Mouse (Mus musculus) heart, embryonic 10.5 days (tissue): ENCODE data around the gene Col23a1. TPM values are rescaled to one million over a fixed set of nuclear protein-coding genes. Genes with fewer than 3 reads are reported as not detected.

Experiments used
- DNase-seq: peaks from one replicate; pipeline ENCODE4 v3.0.0-alpha.2; 2017; ENCODE audit warnings: low spot score
- H3K27ac ChIP-seq: fragments of 300-500 bp; sonication (generic); 2 replicates; pipeline ENCODE4 v1.5.1; 2016; ENCODE audit warnings: mild to moderate bottlenecking
- H3K27me3 ChIP-seq: fragments of 300-500 bp; sonication (generic); 2 replicates; pipeline ENCODE4 v1.6.1; 2016; ENCODE audit warnings: mild to moderate bottlenecking; ENCODE audit not compliant: poor library complexity, insufficient read depth, severe bottlenecking
- H3K36me3 ChIP-seq: fragments of 300-500 bp; sonication (generic); 2 replicates; pipeline ENCODE4 v1.6.1; 2016; ENCODE audit warnings: mild to moderate bottlenecking, moderate library complexity
- H3K4me1 ChIP-seq: fragments of 300-500 bp; sonication (generic); 2 replicates; pipeline ENCODE4 v1.6.1; 2016; ENCODE audit warnings: mild to moderate bottlenecking
- H3K4me3 ChIP-seq: fragments of 300-500 bp; sonication (generic); 2 replicates; pipeline ENCODE4 v1.5.1; 2016; ENCODE audit warnings: mild to moderate bottlenecking, moderate library complexity
- H3K9me3 ChIP-seq: fragments of 300-500 bp; sonication (generic); 2 replicates; pipeline ENCODE4 v1.6.1; 2016; ENCODE audit warnings: mild to moderate bottlenecking, moderate library complexity
- WGBS: fragments of 180-500 bp; shearing (Covaris S2); methylation state at CpG from one replicate; pipeline ENCODE4 v1.1.7; 2016; 5-methylcytosine and 5-hydroxymethylcytosine counted together
- polyA plus RNA-seq: library from polyadenylated mRNA; unstranded; fragments of >200 nt; fragmentation: Nextera tagmentation; extraction: Ambion mirVana; gene quantifications from 2 replicates; pipeline ENCODE4 v1.2.1, GENCODE M21; 2016

Col23a1 gene
- polyA plus RNA-seq, 1 experiment from 2014 or later, result 10.2 TPM

DNA sequence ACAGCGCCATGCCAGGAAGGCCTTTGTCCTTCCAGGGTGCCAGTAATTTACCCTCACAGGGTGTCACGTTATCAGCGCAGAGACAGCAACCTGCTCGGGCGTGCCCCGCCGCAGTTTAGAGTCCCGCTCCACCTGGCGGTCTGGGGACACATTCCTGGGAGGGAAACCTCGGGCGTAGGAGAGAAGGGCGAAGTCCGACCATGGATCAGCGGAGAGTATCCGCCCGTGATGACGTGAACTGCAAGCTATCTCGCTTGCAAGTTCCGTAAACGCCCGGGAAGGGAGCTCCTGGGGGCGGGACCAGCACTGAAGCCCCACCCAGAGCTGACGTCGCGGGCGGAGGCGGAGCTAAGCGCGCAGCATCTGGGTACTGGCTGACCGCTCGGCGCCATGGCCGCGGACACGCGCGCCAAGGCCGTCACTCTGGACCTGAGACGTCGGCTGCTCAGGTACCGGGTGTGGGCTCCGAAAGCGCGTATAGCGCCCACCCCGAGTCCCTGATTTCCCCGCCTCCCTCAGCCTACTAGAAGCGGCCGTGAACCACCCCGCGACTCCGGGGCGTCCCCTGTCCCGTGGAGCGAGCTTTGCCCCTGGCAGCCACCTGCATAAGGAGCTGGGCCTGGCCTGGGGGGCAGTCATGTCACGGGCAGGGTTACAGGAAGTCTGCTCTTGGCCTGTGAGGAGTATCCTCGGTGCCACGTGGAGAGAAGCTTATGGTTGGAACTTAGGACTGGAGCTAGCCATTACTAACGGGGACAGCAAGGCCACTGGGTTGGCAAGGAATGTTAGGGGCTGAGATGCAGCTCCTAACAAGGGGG, 294.9 kb downstream of the Col23a1 start, which contains the start of gene Phykpl:
TSS of gene Phykpl (plus strand) at position 327 of the 818 bp plus-strand sequence.
- Histone ChIP-seq H3K9me3 (no peaks in the 10 kb centered on the region), H3K27me3 (no peaks in the 10 kb centered on the region), H3K4me1 (peaks cover 35% of the 10 kb centered on the region), H3K36me3 (peaks cover 40% of the 10 kb centered on the region), H3K4me3 (peak within 1 kb of the TSS; percentile 68), H3K27ac (peak within 1 kb of the TSS; percentile 92)
- peak; percentile 99 for DNase-seq
- under 1% methylated on average over 59 of the region's 59 CpGs for WGBS

DNA sequence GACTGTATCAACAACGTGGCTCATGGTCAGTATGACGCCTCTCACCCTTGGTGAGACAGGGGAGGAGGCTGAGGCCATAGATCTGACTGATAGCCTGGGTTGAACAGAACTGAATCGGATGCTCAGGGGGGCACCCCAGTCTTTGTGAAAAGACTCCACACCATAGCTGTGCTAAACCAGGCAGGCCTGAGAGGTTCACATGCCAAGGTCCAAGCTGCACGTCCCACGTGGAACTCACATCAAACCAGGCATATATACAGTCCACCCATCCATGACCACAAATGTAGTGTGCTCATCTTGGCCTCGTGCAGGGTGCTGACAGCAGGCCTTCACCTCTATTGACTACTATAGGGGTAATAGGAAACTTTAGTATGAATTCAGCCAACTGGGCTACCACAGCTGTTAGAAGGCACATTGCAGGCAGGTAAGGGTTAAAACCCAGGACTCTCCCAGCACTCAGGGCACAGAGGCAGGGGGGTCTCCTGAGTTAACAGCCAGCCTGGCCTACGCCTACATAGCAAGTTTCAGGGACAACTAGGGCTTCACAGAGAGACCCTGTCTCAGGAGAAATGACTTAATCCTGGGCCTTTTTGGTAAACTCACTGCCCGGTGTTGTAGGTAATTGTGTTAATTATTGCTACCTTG, 296.0 kb downstream of the Col23a1 start:
- no peaks in the 10 kb centered on the region for H3K9me3 ChIP-seq
- no peaks in the 10 kb centered on the region for H3K27me3 ChIP-seq
- peaks cover 35% of the 10 kb centered on the region for H3K4me1 ChIP-seq
- H3K36me3 ChIP-seq, result peaks cover 51% of the 10 kb centered on the region
- no peak for DNase-seq
- peak overlapping the region; percentile 92 for H3K27ac ChIP-seq
- 67% methylated on average over 8 of the region's 8 CpGs for WGBS
- H3K4me3 ChIP-seq, result peak overlapping the region; percentile 68

DNA sequence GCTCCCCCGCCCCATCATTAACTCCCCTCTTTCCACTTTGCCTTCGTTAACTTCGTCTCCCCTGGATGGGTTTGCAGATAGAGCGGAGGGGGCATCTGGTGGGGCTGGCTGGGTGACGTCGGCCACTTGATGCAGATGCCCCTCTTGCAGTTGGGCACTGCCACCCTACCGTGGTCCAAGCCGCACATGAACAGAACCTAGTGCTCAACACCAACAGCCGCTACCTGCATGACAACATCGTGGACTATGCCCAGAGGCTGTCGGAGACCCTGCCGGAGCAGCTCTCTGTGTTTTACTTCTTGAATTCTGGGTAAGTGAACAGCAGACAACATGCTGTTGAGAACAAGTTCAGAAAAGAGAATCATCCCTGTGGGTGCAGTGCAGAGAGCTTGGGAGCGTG, 296.7 kb downstream of the Col23a1 start:
- DNase-seq, result no peak

GRCm38 (mm10) chr11:51587059-51587458, 297.3 kb downstream of the Col23a1 start:
- 87% methylated on average over 1 of the region's 1 CpGs for WGBS
- no peak for DNase-seq
- Histone ChIP-seq H3K4me1 (peaks cover 35% of the 10 kb centered on the region), H3K36me3 (peaks cover 64% of the 10 kb centered on the region), H3K4me3 (no peak overlapping the region), H3K27ac (no peak overlapping the region), H3K9me3 (no peaks in the 10 kb centered on the region), H3K27me3 (no peaks in the 10 kb centered on the region)

More for the DNA sequence above, 296.7 kb downstream of the Col23a1 start:
- Histone ChIP-seq H3K4me3 (no peak overlapping the region), H3K27ac (no peak overlapping the region), H3K4me1 (peaks cover 35% of the 10 kb centered on the region), H3K9me3 (no peaks in the 10 kb centered on the region), H3K27me3 (no peaks in the 10 kb centered on the region), H3K36me3 (peaks cover 58% of the 10 kb centered on the region)
- 93% methylated on average over 13 of the region's 13 CpGs for WGBS

DNA sequence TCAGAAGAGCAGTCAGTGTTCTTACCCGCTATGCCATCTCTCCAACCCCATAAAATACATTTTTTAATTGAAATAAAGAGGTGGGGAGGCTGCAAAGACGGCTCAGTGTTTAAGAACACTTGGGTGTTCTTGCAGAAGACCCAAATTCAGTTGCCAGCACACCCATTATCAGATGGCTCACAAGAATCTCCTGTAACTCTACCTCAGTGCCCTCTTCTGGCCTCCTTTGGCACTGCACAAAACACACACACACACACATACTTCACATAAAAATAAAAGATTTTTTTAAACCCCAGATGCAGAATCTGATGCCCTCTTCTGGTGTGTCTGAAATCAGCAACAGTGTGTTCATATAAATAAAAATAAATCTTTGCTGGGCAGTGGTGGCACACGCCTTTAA, 299.1 kb downstream of the Col23a1 start:
- Histone ChIP-seq H3K4me3 (no peak overlapping the region), H3K27me3 (no peaks in the 10 kb centered on the region), H3K4me1 (peaks cover 22% of the 10 kb centered on the region), H3K27ac (no peak overlapping the region), H3K36me3 (peaks cover 82% of the 10 kb centered on the region), H3K9me3 (no peaks in the 10 kb centered on the region)
- no peak for DNase-seq
- 99% methylated on average over 3 of the region's 3 CpGs for WGBS

DNA sequence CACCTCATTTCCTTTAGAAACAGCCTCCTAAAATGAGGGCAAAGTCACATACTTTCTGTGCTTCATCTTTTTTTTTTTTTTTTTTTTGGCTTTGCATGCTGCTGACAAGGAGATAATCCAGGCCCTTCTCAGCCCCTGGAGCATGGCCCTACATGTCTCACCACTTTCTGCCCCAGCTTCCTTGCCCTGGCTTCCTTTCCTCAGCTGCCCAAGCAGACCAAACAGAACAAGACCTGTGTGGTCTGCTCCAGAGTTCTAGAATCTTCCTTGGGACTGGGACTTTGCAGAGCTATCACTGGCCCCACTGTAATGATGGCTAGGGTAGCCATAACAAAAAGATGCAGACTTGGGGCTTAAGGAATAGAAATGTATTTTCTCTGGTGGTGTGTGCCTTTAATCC, 300.3 kb downstream of the Col23a1 start:
- Histone ChIP-seq H3K4me1 (peaks cover 15% of the 10 kb centered on the region), H3K27ac (no peak overlapping the region), H3K36me3 (peaks cover 93% of the 10 kb centered on the region), H3K9me3 (no peaks in the 10 kb centered on the region), H3K27me3 (no peaks in the 10 kb centered on the region), H3K4me3 (no peak overlapping the region)
- DNase-seq, result no peak

DNA sequence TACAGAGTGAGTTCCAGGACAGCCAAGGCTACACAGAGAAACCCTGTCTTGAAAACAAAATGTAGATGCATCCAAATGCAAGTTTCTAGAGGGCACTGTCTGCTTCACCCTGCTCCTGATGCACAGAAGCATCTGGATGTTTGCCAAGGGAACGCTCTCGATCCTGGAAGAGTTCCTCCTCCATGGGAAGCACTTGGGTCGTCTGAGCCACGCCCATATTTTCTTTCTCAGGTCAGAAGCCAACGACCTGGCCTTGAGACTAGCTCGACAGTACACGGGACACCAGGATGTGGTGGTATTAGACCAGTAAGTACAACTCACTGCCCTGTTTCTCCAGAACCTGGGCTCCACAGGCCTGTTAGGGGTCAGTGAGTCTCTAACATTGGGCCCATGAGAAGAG, 301.4 kb downstream of the Col23a1 start:
- no peak overlapping the region for H3K4me3 ChIP-seq
- H3K27me3 ChIP-seq, result no peaks in the 10 kb centered on the region
- H3K27ac ChIP-seq, result no peak overlapping the region
- no peak for DNase-seq
- H3K9me3 ChIP-seq, result no peaks in the 10 kb centered on the region
- peaks cover 100% of the 10 kb centered on the region for H3K36me3 ChIP-seq
- 73% methylated on average over 7 of the region's 7 CpGs for WGBS
- peaks cover 3% of the 10 kb centered on the region; the same call in 1 of the 2 replicates for H3K4me1 ChIP-seq

DNA sequence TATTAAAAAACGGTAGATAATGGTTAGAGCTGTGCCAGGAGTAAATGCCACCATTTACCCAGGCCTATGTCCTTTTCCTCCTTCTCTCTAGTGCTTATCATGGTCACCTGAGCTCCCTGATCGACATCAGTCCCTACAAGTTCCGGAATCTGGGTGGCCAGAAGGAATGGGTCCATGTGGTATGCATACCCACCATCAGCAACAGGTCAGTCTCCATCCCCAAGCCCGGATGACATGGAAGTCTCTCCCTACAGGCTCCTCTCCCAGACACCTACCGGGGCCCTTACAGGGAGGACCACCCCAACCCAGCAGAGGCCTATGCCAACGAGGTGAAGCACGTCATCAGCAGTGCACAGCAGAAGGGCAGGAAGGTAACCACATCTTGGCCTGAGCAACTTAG, 302.2 kb downstream of the Col23a1 start:
- no peaks in the 10 kb centered on the region for H3K27me3 ChIP-seq
- H3K9me3 ChIP-seq, result no peaks in the 10 kb centered on the region
- no peak for DNase-seq
- no peak overlapping the region for H3K4me3 ChIP-seq
- H3K4me1 ChIP-seq, result no peaks in the 10 kb centered on the region
- H3K27ac ChIP-seq, result no peak overlapping the region
- 90% methylated on average over 7 of the region's 7 CpGs for WGBS
- H3K36me3 ChIP-seq, result peaks cover 100% of the 10 kb centered on the region

GRCm38 (mm10) chr11:51593368-51593767, 303.6 kb downstream of the Col23a1 start:
- Histone ChIP-seq H3K4me3 (no peak overlapping the region), H3K36me3 (peaks cover 100% of the 10 kb centered on the region), H3K4me1 (no peaks in the 10 kb centered on the region), H3K27me3 (no peaks in the 10 kb centered on the region), H3K9me3 (no peaks in the 10 kb centered on the region), H3K27ac (no peak overlapping the region)
- no peak for DNase-seq
- WGBS, result 98% methylated on average over 4 of the region's 4 CpGs

GRCm38 (mm10) chr11:51593849-51594248, 304.1 kb downstream of the Col23a1 start:
- Histone ChIP-seq H3K27ac (no peak overlapping the region), H3K4me1 (no peaks in the 10 kb centered on the region), H3K9me3 (no peaks in the 10 kb centered on the region), H3K36me3 (peaks cover 100% of the 10 kb centered on the region), H3K27me3 (no peaks in the 10 kb centered on the region), H3K4me3 (no peak overlapping the region)
- DNase-seq, result no peak
- 93% methylated on average over 6 of the region's 6 CpGs for WGBS

DNA sequence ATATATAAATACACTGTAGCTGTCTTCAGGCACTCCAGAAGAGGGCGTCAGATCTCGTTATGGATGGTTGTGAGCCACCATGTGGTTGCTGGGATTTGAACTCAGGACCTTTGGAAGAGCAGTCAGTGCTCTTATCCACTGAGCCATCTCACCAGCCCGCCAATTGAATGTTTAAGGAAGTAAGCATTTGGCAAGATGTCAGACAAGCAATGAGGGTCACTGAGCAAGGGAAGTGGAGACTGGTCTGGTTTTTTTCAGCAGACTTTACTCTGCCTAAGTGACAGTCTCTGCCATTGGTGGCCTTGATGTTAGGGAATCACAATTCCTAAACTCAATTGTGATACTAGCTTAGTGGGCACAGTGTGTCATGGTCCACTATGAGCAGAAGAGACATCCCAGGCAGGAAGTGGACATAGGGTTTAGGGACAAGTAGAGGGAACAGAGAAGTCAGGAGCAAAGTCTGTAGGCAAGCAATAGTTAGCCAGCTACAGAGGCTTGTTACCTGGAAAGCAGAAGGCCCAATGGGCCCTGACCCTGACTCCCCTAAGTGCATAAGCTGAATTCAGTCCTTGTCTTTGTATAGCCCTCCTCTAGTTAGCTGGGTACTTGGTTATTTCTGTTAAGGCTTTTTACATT, 305.1 kb downstream of the Col23a1 start:
- H3K27me3 ChIP-seq, result no peaks in the 10 kb centered on the region
- DNase-seq, result no peak
- H3K36me3 ChIP-seq, result peaks cover 100% of the 10 kb centered on the region
- no peaks in the 10 kb centered on the region for H3K4me1 ChIP-seq
- no peak overlapping the region for H3K27ac ChIP-seq
- no peak overlapping the region for H3K4me3 ChIP-seq
- no peaks in the 10 kb centered on the region for H3K9me3 ChIP-seq
- whole genome bisulfite sequencing, result 73% methylated on average over 3 of the region's 3 CpGs

- no peaks in the 10 kb centered on the region for H3K4me1 ChIP-seq
- H3K9me3 ChIP-seq, result no peaks in the 10 kb centered on the region
- no peak for DNase-seq
- H3K36me3 ChIP-seq, result peaks cover 100% of the 10 kb centered on the region
- H3K27me3 ChIP-seq, result no peaks in the 10 kb centered on the region
- H3K4me3 ChIP-seq, result no peak overlapping the region
- 83% methylated on average over 1 of the region's 1 CpGs for WGBS
- no peak overlapping the region for H3K27ac ChIP-seq
Measured at GRCm38 (mm10) chr11:51595459-51596083, 305.9 kb downstream of the Col23a1 start.

- no peaks in the 10 kb centered on the region for H3K27me3 ChIP-seq
- no peak overlapping the region for H3K4me3 ChIP-seq
- H3K36me3 ChIP-seq, result peaks cover 100% of the 10 kb centered on the region
- no peaks in the 10 kb centered on the region for H3K9me3 ChIP-seq
- DNase-seq, result no peak
- H3K4me1 ChIP-seq, result peaks cover 11% of the 10 kb centered on the region; the same call in 1 of the 2 replicates
- no peak overlapping the region for H3K27ac ChIP-seq
- 84% methylated on average over 2 of the region's 2 CpGs for WGBS
Measured at GRCm38 (mm10) chr11:51597553-51597952, 307.8 kb downstream of the Col23a1 start.
